8 mouse cellular contexts compared by ENCODE assay signal in genomic region chr12:83972117-83972516, GRCm38 (mm10). TPM values are rescaled to one million over a fixed set of nuclear protein-coding genes. Genes with fewer than 3 reads are reported as not detected.
A peak's percentile ranks its signal among the peaks of the same experiment; 100 is the strongest.
DNase-seq lines count a peak whose midpoint lies in the region; ATAC-seq lines count a peak whose summit lies in the region.

No protein-coding gene starts in this region.

- DNase-seq in adrenal gland, adult (ENCODE audit: inconsistent age in 2 of 2, low spot score in 1 of 2) = peak; percentile 44 to 85
- no peak for DNase-seq in adrenal gland, postnatal 25 days
- peak; percentile 44 to 67 for DNase-seq in right cerebral cortex, adult 2 months (ENCODE audit: low spot score in 2 of 2)
- DNase-seq in right cerebral cortex, postnatal 25 days = no peak
- DNase-seq in kidney, postnatal 25 days = peak; percentile 72 to 76
- DNase-seq in cerebellum, adult 9-10 months = no peak

- ATAC-seq in frontal cortex, adult (ENCODE audit: low TSS enrichment) = peak; percentile 81; the same call in 1 of the 2 replicates
- ATAC-seq in megakaryocyte progenitor cell, adult 5-6 weeks (replicated peaks; ENCODE audit: poor library complexity) = peak; percentile 81

RNA-seq across cellular contexts. Expression of gene Heatr4, which starts 12.5 kb away (rescaled TPM):
- not detected in 2 replicates for total RNA-seq in adrenal gland, postnatal 25 days (2021)
- not detected in 2 replicates for total RNA-seq in megakaryocyte progenitor cell, adult 5-6 weeks (2015)
- total RNA-seq in megakaryocyte progenitor cell, adult 5-6 weeks (2017) = not detected in 2 replicates

RNA-seq across cellular contexts. Expression of gene Acot2, which starts 15.5 kb away (rescaled TPM):
- total RNA-seq in adrenal gland, postnatal 25 days (2021) = 15.2 and 17.1 TPM in 2 replicates
- total RNA-seq in megakaryocyte progenitor cell, adult 5-6 weeks (2015) = 12.1 and 13.3 TPM in 2 replicates
- 9.4 and 12.7 TPM in 2 replicates for total RNA-seq in megakaryocyte progenitor cell, adult 5-6 weeks (2017)

RNA-seq across cellular contexts. Expression of gene Riox1, which starts 21.7 kb away (rescaled TPM):
- total RNA-seq in adrenal gland, postnatal 25 days (2021) = 15.4 and 16.2 TPM in 2 replicates
- 13.5 and 14.6 TPM in 2 replicates for total RNA-seq in megakaryocyte progenitor cell, adult 5-6 weeks (2015)
- 16.7 and 17.7 TPM in 2 replicates for total RNA-seq in megakaryocyte progenitor cell, adult 5-6 weeks (2017)

RNA-seq across cellular contexts. Expression of gene Acot1, which starts 37.2 kb away (rescaled TPM):
- total RNA-seq in adrenal gland, postnatal 25 days (2021) = 6.3 and 7.7 TPM in 2 replicates
- total RNA-seq in megakaryocyte progenitor cell, adult 5-6 weeks (2015) = 10.8 and 14.6 TPM in 2 replicates
- 11.8 and 13.6 TPM in 2 replicates for total RNA-seq in megakaryocyte progenitor cell, adult 5-6 weeks (2017)

RNA-seq across cellular contexts. Expression of gene Numb, which starts 50.4 kb away (rescaled TPM):
- total RNA-seq in adrenal gland, postnatal 25 days (2021) = 47.5 and 52.1 TPM in 2 replicates
- total RNA-seq in megakaryocyte progenitor cell, adult 5-6 weeks (2015) = 15.9 and 19.3 TPM in 2 replicates
- total RNA-seq in megakaryocyte progenitor cell, adult 5-6 weeks (2017) = 12.6 and 26.8 TPM in 2 replicates

Comparison
In these comparisons a context has a peak if more than half of its experiments do, and no peak if none do; other contexts are left out.
1. DNase-seq: peak in adrenal gland, adult (2 of 2), right cerebral cortex, adult 2 months (2 of 2) and kidney, postnatal 25 days (2 of 2); none in adrenal gland, postnatal 25 days (single experiment), right cerebral cortex, postnatal 25 days (single experiment) and cerebellum, adult 9-10 months (single experiment).